Comparison of ENCODE assay signal across 18 mouse cellular contexts in genomic region chr4:99601463-99601862, GRCm38 (mm10). TPM values are rescaled to one million over a fixed set of nuclear protein-coding genes. Genes with fewer than 3 reads are reported as not detected.
DNase-seq lines count a peak whose midpoint lies in the region; ATAC-seq and TF ChIP-seq lines count a peak whose summit lies in the region.
"Had no signal": no experiment of that assay in that cellular context is flagged by ENCODE, and none has a peak within 500 bp of the region (broad histone marks: within the 10 kb centered on the region; RNA-seq: fewer than 3 reads in every experiment).

No protein-coding gene starts in this region.

- peak; percentile 45 for DNase-seq in forebrain, embryonic 14.5 days (ENCODE audit: low spot score)
- no peak for DNase-seq in hindbrain, embryonic 10.5 days (ENCODE audit: low spot score)
- no peak for DNase-seq in lung, adult 18-20 months
- DNase-seq in stomach, postnatal 0 days (ENCODE audit: low spot score): no peak
- DNase-seq: cerebellum, adult 11 months; forebrain, postnatal 0 days; gastrocnemius, adult 2 months; heart, postnatal 36 days; kidney, adult 11 months; kidney, postnatal 14 days; lung, adult 2 months; lung, postnatal 4 days; right cerebral cortex, postnatal 25 days had no signal

- no peak overlapping the region for H3K4me2 ChIP-seq in forebrain, embryonic 14.5 days (ENCODE audit: low read length)
- H3K4me2 ChIP-seq in forebrain, embryonic 16.5 days (ENCODE audit: low read length): no peak overlapping the region
- H3K4me2 ChIP-seq in hindbrain, embryonic 13.5 days: no peak overlapping the region
- H3K4me2 ChIP-seq in embryonic facial prominence, embryonic 15.5 days (replicated peaks): 0 out of 2 replicates have a peak overlapping the region, but pooled peaks have one; percentile 26
- no peak overlapping the region for H3K4me2 ChIP-seq in neural tube, embryonic 14.5 days (ENCODE audit: low read depth, low read length)
- no peak overlapping the region for H3K4me2 ChIP-seq in stomach, postnatal 0 days (replicated peaks; ENCODE audit: low read depth)
- H3K4me2 ChIP-seq: limb, embryonic 12.5 days had no signal

- H3K4me3 ChIP-seq in forebrain, embryonic 14.5 days (ENCODE audit: low read depth, low read length): no peak overlapping the region
- H3K4me3 ChIP-seq in forebrain, embryonic 16.5 days (replicated peaks; ENCODE audit: low read length): no peak overlapping the region
- no peak overlapping the region for H3K4me3 ChIP-seq in hindbrain, embryonic 13.5 days
- H3K4me3 ChIP-seq in hindbrain, embryonic 10.5 days: no peak overlapping the region
- H3K4me3 ChIP-seq in embryonic facial prominence, embryonic 15.5 days (replicated peaks): no peak overlapping the region
- no peak overlapping the region for H3K4me3 ChIP-seq in neural tube, embryonic 14.5 days (ENCODE audit: low read depth, low read length)
- H3K4me3 ChIP-seq in stomach, postnatal 0 days (ENCODE audit: low read depth, low read length): no peak overlapping the region
- H3K4me3 ChIP-seq: limb, embryonic 12.5 days had no signal

- H3K36me3 ChIP-seq in forebrain, embryonic 14.5 days (ENCODE audit: control insufficient read depth, insufficient read depth, low read length): no peaks in the 10 kb centered on the region
- no peaks in the 10 kb centered on the region for H3K36me3 ChIP-seq in forebrain, embryonic 16.5 days (ENCODE audit: control insufficient read depth, insufficient read depth)
- no peaks in the 10 kb centered on the region for H3K36me3 ChIP-seq in hindbrain, embryonic 13.5 days
- no peaks in the 10 kb centered on the region for H3K36me3 ChIP-seq in hindbrain, embryonic 10.5 days
- H3K36me3 ChIP-seq in embryonic facial prominence, embryonic 15.5 days: no peaks in the 10 kb centered on the region
- no peaks in the 10 kb centered on the region for H3K36me3 ChIP-seq in neural tube, embryonic 14.5 days (ENCODE audit: control insufficient read depth, insufficient read depth, low read length)
- no peaks in the 10 kb centered on the region for H3K36me3 ChIP-seq in stomach, postnatal 0 days (ENCODE audit: control insufficient read depth, insufficient read depth, low read length)
- H3K36me3 ChIP-seq: limb, embryonic 12.5 days had no signal

- no peak for TF ChIP-seq EP300 in stomach, postnatal 0 days (optimal IDR thresholded peaks at IDR 0.05)

- 0 out of 2 replicates have a peak, but pooled peaks cover 10% of the 10 kb centered on the region for H3K27me3 ChIP-seq in forebrain, embryonic 14.5 days (replicated peaks; ENCODE audit: control insufficient read depth, insufficient read depth, low read length)
- peaks cover 7% of the 10 kb centered on the region; the same call in 1 of the 2 replicates for H3K27me3 ChIP-seq in forebrain, embryonic 16.5 days (replicated peaks; ENCODE audit: control insufficient read depth, insufficient read depth, low read length)
- no peaks in the 10 kb centered on the region; the same call in 1 of the 2 replicates for H3K27me3 ChIP-seq in hindbrain, embryonic 13.5 days
- peaks cover 24% of the 10 kb centered on the region for H3K27me3 ChIP-seq in hindbrain, embryonic 10.5 days (ENCODE audit: insufficient read depth, poor library complexity, severe bottlenecking)
- H3K27me3 ChIP-seq in embryonic facial prominence, embryonic 15.5 days: no peaks in the 10 kb centered on the region
- H3K27me3 ChIP-seq in neural tube, embryonic 14.5 days (ENCODE audit: control insufficient read depth, insufficient read depth, low read length): no peaks in the 10 kb centered on the region
- H3K27me3 ChIP-seq in stomach, postnatal 0 days (ENCODE audit: control insufficient read depth, insufficient read depth, low read length): no peaks in the 10 kb centered on the region
- H3K27me3 ChIP-seq: limb, embryonic 12.5 days had no signal

- H3K9me3 ChIP-seq in forebrain, embryonic 14.5 days (replicated peaks; ENCODE audit: control insufficient read depth, low read length): no peaks in the 10 kb centered on the region
- no peaks in the 10 kb centered on the region for H3K9me3 ChIP-seq in forebrain, embryonic 16.5 days (ENCODE audit: control insufficient read depth, low read length)
- H3K9me3 ChIP-seq in hindbrain, embryonic 13.5 days: no peaks in the 10 kb centered on the region
- H3K9me3 ChIP-seq in hindbrain, embryonic 10.5 days: no peaks in the 10 kb centered on the region
- no peaks in the 10 kb centered on the region for H3K9me3 ChIP-seq in embryonic facial prominence, embryonic 15.5 days (replicated peaks)
- H3K9me3 ChIP-seq in neural tube, embryonic 14.5 days (ENCODE audit: control insufficient read depth, low read length): no peaks in the 10 kb centered on the region
- no peaks in the 10 kb centered on the region for H3K9me3 ChIP-seq in stomach, postnatal 0 days (ENCODE audit: control insufficient read depth, low read length)
- H3K9me3 ChIP-seq: limb, embryonic 12.5 days had no signal

- no peak overlapping the region for H3K27ac ChIP-seq in forebrain, embryonic 14.5 days (ENCODE audit: low read depth, low read length)
- H3K27ac ChIP-seq in forebrain, embryonic 16.5 days (ENCODE audit: low read length): no peak overlapping the region
- H3K27ac ChIP-seq in hindbrain, embryonic 13.5 days: no peak overlapping the region
- H3K27ac ChIP-seq in hindbrain, embryonic 10.5 days: no peak overlapping the region
- no peak overlapping the region for H3K27ac ChIP-seq in embryonic facial prominence, embryonic 15.5 days (replicated peaks)
- no peak overlapping the region for H3K27ac ChIP-seq in neural tube, embryonic 14.5 days (ENCODE audit: low read depth, low read length)
- H3K27ac ChIP-seq in stomach, postnatal 0 days (replicated peaks): no peak overlapping the region
- H3K27ac ChIP-seq: gastrocnemius, adult 2 months; limb, embryonic 12.5 days had no signal

- H3K9ac ChIP-seq in forebrain, embryonic 14.5 days (ENCODE audit: low read length): no peak overlapping the region
- no peak overlapping the region for H3K9ac ChIP-seq in forebrain, embryonic 16.5 days (replicated peaks; ENCODE audit: low read depth, low read length)
- H3K9ac ChIP-seq in hindbrain, embryonic 13.5 days: no peak overlapping the region
- no peak overlapping the region for H3K9ac ChIP-seq in embryonic facial prominence, embryonic 15.5 days
- H3K9ac ChIP-seq in neural tube, embryonic 14.5 days (replicated peaks; ENCODE audit: low read depth, low read length): no peak overlapping the region
- no peak overlapping the region for H3K9ac ChIP-seq in stomach, postnatal 0 days (ENCODE audit: low read length)
- H3K9ac ChIP-seq: forebrain, postnatal 0 days; limb, embryonic 12.5 days had no signal

- no peaks in the 10 kb centered on the region for H3K4me1 ChIP-seq in forebrain, embryonic 14.5 days (ENCODE audit: control insufficient read depth, insufficient read depth, low read length)
- 0 out of 2 replicates have a peak, but pooled peaks cover 8% of the 10 kb centered on the region for H3K4me1 ChIP-seq in forebrain, embryonic 16.5 days (replicated peaks; ENCODE audit: control insufficient read depth, insufficient read depth, low read length)
- peaks cover 3% of the 10 kb centered on the region; the same call in 1 of the 2 replicates for H3K4me1 ChIP-seq in hindbrain, embryonic 13.5 days (replicated peaks)
- H3K4me1 ChIP-seq in hindbrain, embryonic 10.5 days (replicated peaks): no peaks in the 10 kb centered on the region
- H3K4me1 ChIP-seq in embryonic facial prominence, embryonic 15.5 days: no peaks in the 10 kb centered on the region
- H3K4me1 ChIP-seq in neural tube, embryonic 14.5 days (ENCODE audit: control insufficient read depth, insufficient read depth, low read length): no peaks in the 10 kb centered on the region
- H3K4me1 ChIP-seq in stomach, postnatal 0 days (replicated peaks; ENCODE audit: control insufficient read depth, insufficient read depth): no peaks in the 10 kb centered on the region

- ATAC-seq in forebrain, embryonic 14.5 days: no peak; the same call in 1 of the 2 replicates
- no peak for ATAC-seq in forebrain, embryonic 16.5 days
- peak; percentile 49; the same call in 1 of the 2 replicates for ATAC-seq in hindbrain, embryonic 13.5 days (ENCODE audit: low FRiP score)
- no peak for ATAC-seq in embryonic facial prominence, embryonic 15.5 days (ENCODE audit: insufficient number of reproducible peaks, low FRiP score, low TSS enrichment, low read depth)
- ATAC-seq in neural tube, embryonic 14.5 days (ENCODE audit: low read depth): peak; percentile 77; the same call in 1 of the 2 replicates
- ATAC-seq in stomach, postnatal 0 days (ENCODE audit: low FRiP score, low TSS enrichment): no peak
- ATAC-seq: forebrain, postnatal 0 days had no signal

- WGBS in forebrain, embryonic 14.5 days: 12% methylated on average over 6 of the region's 6 CpGs
- 16% methylated on average over 6 of the region's 6 CpGs for WGBS in forebrain, embryonic 16.5 days
- 41% methylated on average over 6 of the region's 6 CpGs for WGBS in hindbrain, embryonic 13.5 days
- WGBS in hindbrain, embryonic 10.5 days: 56% methylated on average over 6 of the region's 6 CpGs
- WGBS in embryonic facial prominence, embryonic 15.5 days: 21% methylated on average over 6 of the region's 6 CpGs
- WGBS in neural tube, embryonic 14.5 days: 43% methylated on average over 6 of the region's 6 CpGs
- WGBS in stomach, postnatal 0 days: 52% methylated on average over 6 of the region's 6 CpGs

- TF ChIP-seq CTCF in stomach, postnatal 0 days (IDR thresholded peaks at IDR 0.05; ENCODE audit: low read depth): no peak

RNA-seq across cellular contexts. Expression of gene Foxd3, which starts 54.6 kb away (rescaled TPM):
- polyA plus RNA-seq in forebrain, embryonic 14.5 days (2014; fragmentation: Nextera tagmentation; extraction: Ambion mirVana): 0.12 TPM in 1 of 2 replicates, not detected in the other
- 0.10 and 0.14 TPM in 2 replicates for polyA plus RNA-seq in forebrain, embryonic 16.5 days (2015; fragmentation: Nextera tagmentation; extraction: Ambion mirVana)
- 2.2 TPM in 2 replicates for polyA plus RNA-seq in hindbrain, embryonic 13.5 days (2015; fragmentation: Nextera tagmentation; extraction: Ambion mirVana)
- 0.50 and 1.1 TPM in 2 replicates for polyA plus RNA-seq in hindbrain, embryonic 10.5 days (2016; fragmentation: Nextera tagmentation; extraction: Ambion mirVana)
- 1.7 and 1.8 TPM in 2 replicates for polyA plus RNA-seq in embryonic facial prominence, embryonic 15.5 days (2015; fragmentation: Nextera tagmentation; extraction: Ambion mirVana)
- polyA plus RNA-seq in neural tube, embryonic 14.5 days (2014; fragmentation: Nextera tagmentation; extraction: Ambion mirVana): 2.5 and 3.2 TPM in 2 replicates
- 0.62 and 0.65 TPM in 2 replicates for polyA plus RNA-seq in stomach, postnatal 0 days (2015; fragmentation: Nextera tagmentation; extraction: Ambion mirVana)

Comparison
In these comparisons a context has a peak if more than half of its experiments do, and no peak if none do; other contexts are left out.
1. ATAC-seq: peak in hindbrain, embryonic 13.5 days (single experiment) and neural tube, embryonic 14.5 days (single experiment); none in forebrain, embryonic 14.5 days (single experiment), forebrain, embryonic 16.5 days (single experiment), embryonic facial prominence, embryonic 15.5 days (single experiment) and stomach, postnatal 0 days (single experiment).